Mouse (Mus musculus) forebrain, embryonic 10.5 days (tissue): Measurements from ENCODE around the gene Slc16a8. TPM values are rescaled to one million over a fixed set of nuclear protein-coding genes. Genes with fewer than 3 reads are reported as not detected.

Experiments used
- DNase-seq: peaks from one replicate; pipeline ENCODE4 v3.0.0-alpha.2; 2017; ENCODE audit warnings: low spot score; ENCODE audit errors: extremely low spot score
- H3K27ac ChIP-seq: fragments of 300-500 bp; sonication (generic); 2 replicates; pipeline ENCODE4 v1.5.1; 2016; ENCODE audit warnings: mild to moderate bottlenecking
- H3K27me3 ChIP-seq: fragments of 300-500 bp; sonication (generic); 2 replicates; pipeline ENCODE4 v1.6.1; 2016; ENCODE audit warnings: mild to moderate bottlenecking; ENCODE audit not compliant: poor library complexity, severe bottlenecking
- H3K36me3 ChIP-seq: fragments of 300-500 bp; sonication (generic); replicated peaks from 2 replicates; pipeline ENCODE4 v1.6.1; 2016; ENCODE audit warnings: mild to moderate bottlenecking, moderate library complexity
- H3K4me1 ChIP-seq: fragments of 300-500 bp; sonication (generic); 2 replicates; pipeline ENCODE4 v1.6.1; 2016
- H3K4me3 ChIP-seq: fragments of 300-500 bp; sonication (generic); 2 replicates; pipeline ENCODE4 v1.5.1; 2016; ENCODE audit warnings: mild to moderate bottlenecking, moderate library complexity
- H3K9me3 ChIP-seq: fragments of 300-500 bp; sonication (generic); 2 replicates; pipeline ENCODE4 v1.6.1; 2016; ENCODE audit warnings: mild to moderate bottlenecking, moderate library complexity
- WGBS: fragments of 180-500 bp; shearing (Covaris S2); methylation state at CpG from one replicate; pipeline ENCODE4 v1.1.7; 2016; 5-methylcytosine and 5-hydroxymethylcytosine counted together
- polyA plus RNA-seq: library from polyadenylated mRNA; unstranded; fragments of >200 nt; fragmentation: Nextera tagmentation; extraction: Ambion mirVana; gene quantifications from 2 replicates; pipeline ENCODE4 v1.2.1, GENCODE M21; 2016

The Slc16a8 gene
- polyA plus RNA-seq, 1 experiment from 2014 or later, result not detected

GRCm38 (mm10) chr15:79261095-79261725 lies 6.6 kb upstream of the Slc16a8 start:
- peak; percentile 41 for DNase-seq
- Histone ChIP-seq H3K9me3 (no peaks in the 10 kb centered on the region), H3K4me1 (peaks cover 28% of the 10 kb centered on the region), H3K27me3 (peaks cover 73% of the 10 kb centered on the region), H3K36me3 (no peaks in the 10 kb centered on the region), H3K27ac (peak overlapping the region; percentile 83), H3K4me3 (peak overlapping the region; percentile 84)
- WGBS, result 1% methylated on average over 62 of the region's 62 CpGs

- no peak for DNase-seq
- Histone ChIP-seq H3K27ac (no peak overlapping the region), H3K4me1 (peaks cover 34% of the 10 kb centered on the region), H3K4me3 (no peak overlapping the region), H3K9me3 (no peaks in the 10 kb centered on the region), H3K36me3 (no peaks in the 10 kb centered on the region), H3K27me3 (peaks cover 79% of the 10 kb centered on the region)
- WGBS, result 39% methylated on average over 17 of the region's 17 CpGs
Observed at GRCm38 (mm10) chr15:79258521-79258920, 4.0 kb upstream of the Slc16a8 start.

- WGBS, result 35% methylated on average over 24 of the region's 24 CpGs
- H3K27ac ChIP-seq, result peak overlapping the region; percentile 80
- DNase-seq, result no peak
- H3K4me3 ChIP-seq, result peak overlapping the region; percentile 51
- H3K36me3 ChIP-seq, result peaks cover 21% of the 10 kb centered on the region
- no peaks in the 10 kb centered on the region for H3K9me3 ChIP-seq
- peaks cover 20% of the 10 kb centered on the region for H3K4me1 ChIP-seq
- peaks cover 71% of the 10 kb centered on the region for H3K27me3 ChIP-seq
Observed at GRCm38 (mm10) chr15:79252580-79252979, 2.0 kb downstream of the Slc16a8 start.

- peak; percentile 56 for DNase-seq
- Histone ChIP-seq H3K9me3 (no peaks in the 10 kb centered on the region), H3K4me3 (peak overlapping the region; percentile 51), H3K27me3 (peaks cover 71% of the 10 kb centered on the region), H3K4me1 (peaks cover 20% of the 10 kb centered on the region), H3K27ac (peak overlapping the region; percentile 80), H3K36me3 (peaks cover 25% of the 10 kb centered on the region)
- WGBS, result 4% methylated on average over 61 of the region's 61 CpGs
Observed at GRCm38 (mm10) chr15:79251781-79252491, 2.6 kb downstream of the Slc16a8 start.

GRCm38 (mm10) chr15:79251168-79251567 lies 3.4 kb downstream of the Slc16a8 start:
- 62% methylated on average over 7 of the region's 7 CpGs for WGBS
- Histone ChIP-seq H3K27me3 (peaks cover 71% of the 10 kb centered on the region), H3K4me3 (peak overlapping the region; percentile 51; the same call in 1 of the 2 replicates), H3K27ac (no peak overlapping the region), H3K9me3 (no peaks in the 10 kb centered on the region), H3K36me3 (peaks cover 33% of the 10 kb centered on the region), H3K4me1 (peaks cover 20% of the 10 kb centered on the region)
- no peak for DNase-seq

- H3K9me3 ChIP-seq, result no peaks in the 10 kb centered on the region
- no peak for DNase-seq
- H3K27ac ChIP-seq, result no peak overlapping the region
- 82% methylated on average over 2 of the region's 2 CpGs for WGBS
- H3K4me1 ChIP-seq, result peaks cover 20% of the 10 kb centered on the region
- no peak overlapping the region for H3K4me3 ChIP-seq
- peaks cover 42% of the 10 kb centered on the region for H3K36me3 ChIP-seq
- peaks cover 66% of the 10 kb centered on the region for H3K27me3 ChIP-seq
Observed at GRCm38 (mm10) chr15:79250236-79250635, 4.3 kb downstream of the Slc16a8 start.

- 0 out of 2 replicates have a peak overlapping the region, but pooled peaks have one; percentile 20 for H3K27ac ChIP-seq
- no peak overlapping the region for H3K4me3 ChIP-seq
- WGBS, result 97% methylated on average over 3 of the region's 3 CpGs
- peaks cover 83% of the 10 kb centered on the region for H3K36me3 ChIP-seq
- H3K4me1 ChIP-seq, result peaks cover 18% of the 10 kb centered on the region
- peaks cover 17% of the 10 kb centered on the region for H3K27me3 ChIP-seq
- no peak for DNase-seq
- H3K9me3 ChIP-seq, result no peaks in the 10 kb centered on the region
Observed at GRCm38 (mm10) chr15:79245321-79245720, 9.2 kb downstream of the Slc16a8 start.

GRCm38 (mm10) chr15:79244071-79244893 lies 10.3 kb downstream of the Slc16a8 start:
- no peaks in the 10 kb centered on the region for H3K9me3 ChIP-seq
- H3K27ac ChIP-seq, result peak overlapping the region; percentile 44; the same call in 1 of the 2 replicates
- 0 out of 2 replicates have a peak, but pooled peaks cover 8% of the 10 kb centered on the region for H3K27me3 ChIP-seq
- H3K4me3 ChIP-seq, result no peak overlapping the region
- peaks cover 18% of the 10 kb centered on the region for H3K4me1 ChIP-seq
- WGBS, result 80% methylated on average over 7 of the region's 7 CpGs
- peaks cover 90% of the 10 kb centered on the region for H3K36me3 ChIP-seq
- no peak for DNase-seq

- Histone ChIP-seq H3K27ac (peak overlapping the region; percentile 61), H3K9me3 (no peaks in the 10 kb centered on the region), H3K27me3 (0 out of 2 replicates have a peak, but pooled peaks cover 3% of the 10 kb centered on the region), H3K36me3 (peaks cover 90% of the 10 kb centered on the region), H3K4me1 (peaks cover 18% of the 10 kb centered on the region), H3K4me3 (no peak overlapping the region)
- DNase-seq, result peak; percentile 95
- WGBS, result 28% methylated on average over 10 of the region's 10 CpGs
Observed at GRCm38 (mm10) chr15:79243234-79244042, 11.1 kb downstream of the Slc16a8 start.

GRCm38 (mm10) chr15:79242574-79243233 lies 11.9 kb downstream of the Slc16a8 start:
- DNase-seq, result no peak
- no peaks in the 10 kb centered on the region for H3K27me3 ChIP-seq
- peaks cover 18% of the 10 kb centered on the region for H3K4me1 ChIP-seq
- peaks cover 90% of the 10 kb centered on the region for H3K36me3 ChIP-seq
- no peak overlapping the region for H3K27ac ChIP-seq
- no peaks in the 10 kb centered on the region for H3K9me3 ChIP-seq
- WGBS, result 74% methylated on average over 13 of the region's 13 CpGs
- H3K4me3 ChIP-seq, result no peak overlapping the region

GRCm38 (mm10) chr15:79238036-79238435 lies 16.5 kb downstream of the Slc16a8 start:
- peaks cover 2% of the 10 kb centered on the region for H3K4me1 ChIP-seq
- H3K27ac ChIP-seq, result no peak overlapping the region
- 88% methylated on average over 6 of the region's 6 CpGs for WGBS
- no peaks in the 10 kb centered on the region for H3K9me3 ChIP-seq
- no peak for DNase-seq
- no peak overlapping the region for H3K4me3 ChIP-seq
- no peaks in the 10 kb centered on the region for H3K27me3 ChIP-seq
- H3K36me3 ChIP-seq, result peaks cover 95% of the 10 kb centered on the region
